ENCODE assay signal across 15 mouse cellular contexts in genomic region chr11:75409679-75410575, GRCm38 (mm10). TPM values are rescaled to one million over a fixed set of nuclear protein-coding genes. Genes with fewer than 3 reads are reported as not detected.
A peak's percentile ranks its signal among the peaks of the same experiment; 100 is the strongest.
DNase-seq lines count a peak whose midpoint lies in the region; ATAC-seq and TF ChIP-seq lines count a peak whose summit lies in the region.
"Had no signal": no experiment of that assay in that cellular context is flagged by ENCODE, and none has a peak within 500 bp of the region (broad histone marks: within the 10 kb centered on the region; RNA-seq: fewer than 3 reads in every experiment).

No protein-coding gene starts in this region.

- no peaks in the 10 kb centered on the region for H3K27me3 ChIP-seq in spleen, adult 2 months (ENCODE audit: control insufficient read depth, insufficient read depth, low read length)
- H3K27me3 ChIP-seq in myocyte (ENCODE audit: control insufficient read depth, insufficient read depth, insufficient read length): no peaks in the 10 kb centered on the region
- H3K27me3 ChIP-seq: heart, embryonic 12.5 days; midbrain, embryonic 12.5 days had no signal

- no peak for ATAC-seq in megakaryocyte-erythroid progenitor cell, adult 5-6 weeks (replicated peaks; ENCODE audit: low FRiP score, low TSS enrichment, poor library complexity, severe bottlenecking)
- ATAC-seq: hindbrain, postnatal 0 days had no signal

- H3K4me2 ChIP-seq in myocyte (ENCODE audit: low read depth): no peak overlapping the region
- H3K4me2 ChIP-seq: heart, embryonic 12.5 days; midbrain, embryonic 12.5 days had no signal

- H3K36me3 ChIP-seq in spleen, adult 2 months (ENCODE audit: control insufficient read depth, insufficient read depth, low read length): no peaks in the 10 kb centered on the region
- H3K36me3 ChIP-seq in myocyte (ENCODE audit: control insufficient read depth, insufficient read depth): peaks cover 56% of the 10 kb centered on the region
- H3K36me3 ChIP-seq: midbrain, embryonic 12.5 days had no signal

- H3K4me3 ChIP-seq in spleen, adult 2 months (ENCODE audit: extremely low read depth, insufficient read depth, insufficient read length): no peak overlapping the region
- no peak overlapping the region for H3K4me3 ChIP-seq in myocyte
- H3K4me3 ChIP-seq: heart, embryonic 12.5 days; midbrain, embryonic 12.5 days had no signal

- no peak for TF ChIP-seq POLR2A in spleen, adult 2 months (IDR thresholded peaks at IDR 0.05; ENCODE audit: low read depth, low read length)
- TF ChIP-seq POLR2A in myocyte (IDR thresholded peaks at IDR 0.05; ENCODE audit: insufficient read length, low read depth): no peak

- no peak for TF ChIP-seq CTCF in spleen, adult 2 months (IDR thresholded peaks at IDR 0.05; ENCODE audit: extremely low read depth, insufficient read depth, insufficient read length, insufficient replicate concordance)

- DNase-seq in spleen, adult 2 months (ENCODE audit: low read depth in 1 of 2, low spot score in 2 of 2): peak in 1 of 2 experiments; percentile 31
- DNase-seq in spleen, postnatal 4 days (ENCODE audit: low spot score in 2 of 2): no peak
- peak; percentile 55 for DNase-seq in induced T-regulatory cell, adult 2 months (ENCODE audit: low read depth)
- no peak for DNase-seq in ovary, adult 18-20 months (ENCODE audit: low spot score)
- no peak for DNase-seq in gastrocnemius, postnatal 25 days
- DNase-seq: adrenal gland, adult 2 months; cerebellum, adult 8-10 months had no signal

- H3K4me1 ChIP-seq in spleen, adult 2 months (ENCODE audit: control insufficient read depth, insufficient read depth, insufficient read length): peaks cover 19% of the 10 kb centered on the region
- H3K4me1 ChIP-seq: midbrain, embryonic 12.5 days had no signal

- H3ac ChIP-seq in myocyte (ENCODE audit: control insufficient read depth, insufficient read length): no peak overlapping the region

- WGBS in spleen, adult 2 months: 15% methylated on average over 17 of the region's 17 CpGs

- H3K27ac ChIP-seq in spleen, adult 2 months (ENCODE audit: insufficient read depth, low read length): peak overlapping the region; percentile 25; the same call in 1 of the 2 replicates
- H3K27ac ChIP-seq: hindbrain, postnatal 0 days; liver, embryonic 14.5 days; midbrain, embryonic 12.5 days had no signal

- H3K79me2 ChIP-seq in myocyte (ENCODE audit: control insufficient read depth, insufficient read depth): no peaks in the 10 kb centered on the region

TF ChIP-seq in myocyte, 11 proteins besides CTCF, POLR2A, EP300 and RAD21:
- TF ChIP-seq REST (IDR thresholded peaks at IDR 0.05; ENCODE audit: insufficient read depth, insufficient read length): no peak
- no peak for TF ChIP-seq USF1 (IDR thresholded peaks at IDR 0.05; ENCODE audit: low read depth)
- TF ChIP-seq MYOD1 (IDR thresholded peaks at IDR 0.05; ENCODE audit: control insufficient read depth in 1 of 3, insufficient read length in 2 of 3, low read depth in 2 of 3): no peak
- peak; percentile 23 for TF ChIP-seq POLR2AphosphoS2 (IDR thresholded peaks at IDR 0.05; ENCODE audit: insufficient read length, low read depth)
- TF ChIP-seq CEBPB (IDR thresholded peaks at IDR 0.05; ENCODE audit: insufficient read depth, poor library complexity, severe bottlenecking): no peak
- TF ChIP-seq E2F4 (IDR thresholded peaks at IDR 0.05; ENCODE audit: insufficient read depth): no peak
- no peak for TF ChIP-seq SRF (IDR thresholded peaks at IDR 0.05; ENCODE audit: control insufficient read depth, insufficient read length, low read depth)
- TF ChIP-seq TCF3 (IDR thresholded peaks at IDR 0.05; ENCODE audit: insufficient read length, low read depth): no peak
- TF ChIP-seq MYOG (IDR thresholded peaks at IDR 0.05; ENCODE audit: control insufficient read depth in 1 of 3, insufficient read depth in 1 of 3, insufficient read length in 2 of 3, low read depth in 2 of 3): no peak

RNA-seq across cellular contexts. Expression of gene Serpinf1, which starts 12.6 kb away (rescaled TPM):
- 9.7 and 12.6 TPM in 2 replicates for polyA plus RNA-seq in spleen, adult 2 months (2012; rRNA removed)
- 911 TPM for polyA plus RNA-seq in myocyte (2012; fragmentation: generic; extraction: Trizol)
- total RNA-seq in megakaryocyte-erythroid progenitor cell, adult 5-6 weeks (2014; fragmentation: Nextera tagmentation): 0.59 TPM in 1 of 2 replicates, not detected in the other
- 0.47 and 6.4 TPM in 2 replicates for total RNA-seq in megakaryocyte-erythroid progenitor cell, adult 5-6 weeks (2017)
- 10 to 100 TPM; 98.5 to 98.7 TPM for total RNA-seq in gastrocnemius, postnatal 25 days (2021)
- total RNA-seq: MEL had no signal

RNA-seq across cellular contexts. Expression of gene Serpinf2, which starts 29.5 kb away (rescaled TPM):
- 0.25 and 0.75 TPM in 2 replicates for polyA plus RNA-seq in spleen, adult 2 months (2012; rRNA removed)
- 0.06 TPM for polyA plus RNA-seq in myocyte (2012; fragmentation: generic; extraction: Trizol)
- total RNA-seq in megakaryocyte-erythroid progenitor cell, adult 5-6 weeks (2014; fragmentation: Nextera tagmentation): 1.3 TPM in 1 of 2 replicates, not detected in the other
- total RNA-seq in megakaryocyte-erythroid progenitor cell, adult 5-6 weeks (2017): not detected in 2 replicates
- not detected for total RNA-seq in gastrocnemius, postnatal 25 days (2021)
- total RNA-seq: MEL had no signal
- polyA plus RNA-seq: embryonic facial prominence, embryonic 14.5 days; hindbrain, postnatal 0 days; midbrain, embryonic 12.5 days had no signal

RNA-seq across cellular contexts. Expression of gene Wdr81, which starts 44.6 kb away (rescaled TPM):
- 34.4 and 46.3 TPM in 2 replicates for polyA plus RNA-seq in spleen, adult 2 months (2012; rRNA removed)
- 17.3 TPM for polyA plus RNA-seq in myocyte (2012; fragmentation: generic; extraction: Trizol)
- 24.6 and 32.2 TPM in 2 replicates for total RNA-seq in megakaryocyte-erythroid progenitor cell, adult 5-6 weeks (2014; fragmentation: Nextera tagmentation)
- 7.1 and 23.4 TPM in 2 replicates for total RNA-seq in megakaryocyte-erythroid progenitor cell, adult 5-6 weeks (2017)
- total RNA-seq in gastrocnemius, postnatal 25 days (2021): 1 to 10 TPM; 4.7 to 5.7 TPM

RNA-seq across cellular contexts. Expression of gene Tlcd2, which starts 51.6 kb away (rescaled TPM):
- polyA plus RNA-seq in spleen, adult 2 months (2012; rRNA removed): 6.9 and 8.4 TPM in 2 replicates
- polyA plus RNA-seq in myocyte (2012; fragmentation: generic; extraction: Trizol): 2.9 TPM
- 13.8 and 19.9 TPM in 2 replicates for total RNA-seq in megakaryocyte-erythroid progenitor cell, adult 5-6 weeks (2014; fragmentation: Nextera tagmentation)
- 9.5 and 14.7 TPM in 2 replicates for total RNA-seq in megakaryocyte-erythroid progenitor cell, adult 5-6 weeks (2017)
- 1 to 10 TPM; 3.9 to 6.9 TPM for total RNA-seq in gastrocnemius, postnatal 25 days (2021)

Comparison
In these comparisons a context has a peak if more than half of its experiments do, and no peak if none do; other contexts are left out.
1. RNA of gene Serpinf1, which starts 12.6 kb away (total RNA-seq): 98.5 to 98.7 TPM in gastrocnemius, postnatal 25 days; 0.47 to 6.4 TPM in megakaryocyte-erythroid progenitor cell, adult 5-6 weeks; every median in the first group is over 10 times any median in the second.